Mouse (Mus musculus): ENCODE measurements around the gene Syvn1. TPM values are rescaled to one million over a fixed set of nuclear protein-coding genes. Genes with fewer than 3 reads are reported as not detected.
"Not testable (repeated sequence)": the region's sequence is repeated elsewhere in the genome, so short reads cannot be mapped to it uniquely, and the experiment has no call there.

Syvn1 gene
- polyA plus RNA-seq, 1 experiment from 2014 or later = 24.2 TPM

- no peak overlapping the region for H3K9ac ChIP-seq
- H3K4me3 ChIP-seq (replicated peaks) = no peak overlapping the region
- ATAC-seq = no peak
- H3K4me1 ChIP-seq (replicated peaks) = peaks cover 14% of the 10 kb centered on the region
- H3K9me3 ChIP-seq = no peaks in the 10 kb centered on the region
- no peak overlapping the region for H3K27ac ChIP-seq
- no peak overlapping the region for H3K4me2 ChIP-seq (replicated peaks)
- H3K27me3 ChIP-seq (replicated peaks) = no peaks in the 10 kb centered on the region; the same call in 1 of the 2 replicates
- WGBS = 53% methylated on average over 3 of the region's 3 CpGs
- no peaks in the 10 kb centered on the region for H3K36me3 ChIP-seq
Observed at GRCm38 (mm10) chr19:6020276-6020675, 26.1 kb upstream of the Syvn1 start.

DNA sequence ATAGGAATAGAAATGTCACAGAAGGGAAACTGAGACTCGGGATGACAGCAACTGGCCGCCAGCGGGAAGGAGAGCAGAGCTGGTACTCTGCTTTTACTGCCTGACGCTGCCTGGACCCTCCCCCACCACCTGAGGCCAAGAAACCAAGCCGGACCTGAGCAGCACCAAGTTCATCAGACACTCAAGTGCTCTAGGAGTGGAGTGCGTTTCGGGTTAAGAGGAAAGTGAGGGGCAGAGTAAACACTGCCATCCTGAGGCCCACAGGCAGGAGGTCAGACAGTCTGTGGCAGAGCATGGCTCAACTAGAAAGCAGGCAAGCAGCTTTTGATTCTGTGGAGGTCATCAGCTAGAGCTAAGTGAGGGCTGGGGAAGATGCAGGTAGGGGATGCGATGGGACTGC lies 23.3 kb upstream of the Syvn1 start:
- no peak overlapping the region for H3K4me2 ChIP-seq (replicated peaks)
- H3K4me1 ChIP-seq (replicated peaks) = 0 out of 2 replicates have a peak, but pooled peaks cover 7% of the 10 kb centered on the region
- H3K4me3 ChIP-seq (replicated peaks) = no peak overlapping the region
- H3K36me3 ChIP-seq = no peaks in the 10 kb centered on the region
- no peak overlapping the region for H3K9ac ChIP-seq
- WGBS = 51% methylated on average over 8 of the region's 8 CpGs
- no peak overlapping the region for H3K27ac ChIP-seq
- H3K9me3 ChIP-seq = no peaks in the 10 kb centered on the region
- no peaks in the 10 kb centered on the region; the same call in 1 of the 2 replicates for H3K27me3 ChIP-seq (replicated peaks)
- ATAC-seq = no peak

GRCm38 (mm10) chr19:6023930-6024329 lies 22.4 kb upstream of the Syvn1 start:
- 82% methylated on average over 7 of the region's 7 CpGs for WGBS
- H3K27ac ChIP-seq = no peak overlapping the region
- no peak overlapping the region for H3K4me2 ChIP-seq (replicated peaks)
- no peak overlapping the region for H3K4me3 ChIP-seq (replicated peaks)
- H3K27me3 ChIP-seq (replicated peaks) = no peaks in the 10 kb centered on the region; the same call in 1 of the 2 replicates
- H3K9me3 ChIP-seq = no peaks in the 10 kb centered on the region
- no peak for ATAC-seq
- H3K9ac ChIP-seq = no peak overlapping the region
- 0 out of 2 replicates have a peak, but pooled peaks cover 3% of the 10 kb centered on the region for H3K4me1 ChIP-seq (replicated peaks)
- no peaks in the 10 kb centered on the region for H3K36me3 ChIP-seq

DNA sequence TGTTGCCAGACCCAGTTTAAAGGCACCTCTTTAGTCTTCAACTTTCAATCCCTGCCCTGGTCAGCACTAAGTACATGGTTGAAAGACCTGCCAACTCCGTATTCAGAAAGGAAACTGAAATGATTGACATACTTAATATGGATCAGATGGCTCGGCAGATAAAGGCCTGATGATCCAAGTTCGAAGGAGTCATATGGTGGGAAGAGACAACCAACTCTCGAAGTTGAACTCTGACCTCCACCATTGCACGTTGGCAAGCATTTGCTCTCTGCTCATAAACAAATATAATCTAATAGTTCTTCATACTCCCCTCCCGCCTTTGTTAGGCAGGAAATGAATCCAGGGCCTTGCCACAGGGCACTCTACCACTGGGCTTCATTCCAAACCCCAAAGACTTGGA lies 17.4 kb upstream of the Syvn1 start:
- H3K4me2 ChIP-seq (replicated peaks) = no peak overlapping the region
- H3K9ac ChIP-seq = no peak overlapping the region
- H3K9me3 ChIP-seq = no peaks in the 10 kb centered on the region
- H3K4me3 ChIP-seq (replicated peaks) = no peak overlapping the region
- ATAC-seq = no peak
- no peaks in the 10 kb centered on the region for H3K27me3 ChIP-seq (replicated peaks)
- WGBS = 75% methylated on average over 6 of the region's 6 CpGs
- no peaks in the 10 kb centered on the region for H3K4me1 ChIP-seq (replicated peaks)
- H3K27ac ChIP-seq = no peak overlapping the region
- H3K36me3 ChIP-seq = no peaks in the 10 kb centered on the region

GRCm38 (mm10) chr19:6029426-6029825 lies 16.9 kb upstream of the Syvn1 start:
- no peak for ATAC-seq
- Histone ChIP-seq H3K36me3 (no peaks in the 10 kb centered on the region), H3K4me3 (replicated peaks) (no peak overlapping the region)

DNA sequence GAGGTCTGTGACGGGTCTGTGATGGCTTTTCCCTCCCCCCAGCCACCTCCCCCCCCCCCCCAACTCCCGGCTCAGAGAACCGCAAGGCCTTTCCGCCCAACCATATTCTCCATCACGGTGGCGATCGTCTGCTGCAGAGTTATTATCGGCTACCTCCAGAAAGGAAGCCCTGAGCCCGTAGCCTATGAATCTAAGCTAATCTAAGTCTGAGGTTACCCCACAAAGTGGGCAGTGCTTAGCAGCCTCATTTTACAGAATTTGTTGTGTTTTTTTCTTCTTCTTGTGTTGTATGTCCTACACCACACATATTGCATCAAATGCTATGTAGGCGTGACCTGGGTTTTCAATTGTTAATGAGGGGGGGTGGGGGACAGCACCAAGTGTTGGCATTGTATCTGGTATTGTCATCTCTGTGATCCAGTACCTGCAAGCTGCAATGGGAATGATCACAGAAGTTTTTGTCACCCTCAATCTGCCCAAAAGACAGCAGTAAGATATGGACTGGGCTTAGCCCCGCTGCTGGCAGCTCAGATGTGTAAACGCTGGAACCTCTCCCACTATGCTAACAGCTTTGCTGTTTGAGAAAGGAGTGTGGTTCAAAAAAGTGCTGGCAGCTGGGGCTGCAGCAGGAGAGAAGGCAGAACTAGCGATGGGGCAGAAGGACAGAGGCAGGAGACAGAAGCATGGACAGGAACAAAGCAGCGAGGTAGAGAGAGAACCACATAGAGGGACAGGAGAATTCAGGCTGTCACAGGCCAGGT lies 15.7 kb upstream of the Syvn1 start:
- Histone ChIP-seq H3K36me3 (no peaks in the 10 kb centered on the region), H3K27me3 (replicated peaks) (no peaks in the 10 kb centered on the region), H3K27ac (no peak overlapping the region), H3K4me1 (replicated peaks) (no peaks in the 10 kb centered on the region), H3K9ac (no peak overlapping the region), H3K9me3 (no peaks in the 10 kb centered on the region), H3K4me2 (replicated peaks) (no peak overlapping the region), H3K4me3 (replicated peaks) (no peak overlapping the region)
- no peak for ATAC-seq
- 68% methylated on average over 14 of the region's 14 CpGs for WGBS

More at GRCm38 (mm10) chr19:6029426-6029825, 16.9 kb upstream of the Syvn1 start:
- Histone ChIP-seq H3K4me2 (replicated peaks) (no peak overlapping the region), H3K27ac (no peak overlapping the region), H3K4me1 (replicated peaks) (no peaks in the 10 kb centered on the region), H3K9me3 (no peaks in the 10 kb centered on the region), H3K27me3 (replicated peaks) (no peaks in the 10 kb centered on the region), H3K9ac (no peak overlapping the region)
- 79% methylated on average over 9 of the region's 9 CpGs for WGBS

DNA sequence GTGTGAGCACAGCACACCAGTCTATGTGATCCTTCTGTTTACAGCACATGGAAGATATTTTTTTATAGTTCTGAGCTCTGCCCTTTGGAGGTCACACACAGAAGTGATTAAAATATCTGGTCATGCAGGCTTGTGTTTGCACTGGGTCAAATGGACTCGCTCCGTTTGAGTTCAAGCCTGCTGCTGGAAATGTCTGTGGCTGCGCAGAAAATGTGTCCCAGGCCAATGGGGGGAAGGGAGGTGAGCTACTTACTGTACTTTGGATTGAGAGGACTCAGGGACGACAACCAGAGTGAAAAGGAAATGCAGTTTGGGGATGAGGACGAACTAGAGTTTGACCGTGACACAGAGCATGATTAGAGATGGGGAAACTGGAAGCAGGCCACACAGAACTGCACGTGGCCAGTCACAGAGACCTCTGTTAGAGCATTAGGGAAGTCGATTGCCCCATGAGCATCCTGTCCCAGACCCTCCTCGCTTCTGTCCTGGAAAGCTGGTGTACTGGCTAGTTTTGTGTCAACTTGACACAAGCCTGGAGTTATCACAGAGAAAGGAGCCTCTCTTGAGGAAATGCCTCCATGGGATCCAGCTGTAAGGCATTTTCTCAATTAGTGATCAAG lies 10.3 kb upstream of the Syvn1 start:
- Histone ChIP-seq H3K9me3 (no peaks in the 10 kb centered on the region), H3K9ac (no peak overlapping the region), H3K36me3 (no peaks in the 10 kb centered on the region), H3K27ac (no peak overlapping the region), H3K4me1 (replicated peaks) (no peaks in the 10 kb centered on the region), H3K4me2 (replicated peaks) (no peak overlapping the region), H3K4me3 (replicated peaks) (no peak overlapping the region), H3K27me3 (replicated peaks) (no peaks in the 10 kb centered on the region)
- 0 out of 2 replicates have a peak, but pooled peaks have one; percentile 15 for ATAC-seq
- WGBS = 72% methylated on average over 9 of the region's 9 CpGs

DNA sequence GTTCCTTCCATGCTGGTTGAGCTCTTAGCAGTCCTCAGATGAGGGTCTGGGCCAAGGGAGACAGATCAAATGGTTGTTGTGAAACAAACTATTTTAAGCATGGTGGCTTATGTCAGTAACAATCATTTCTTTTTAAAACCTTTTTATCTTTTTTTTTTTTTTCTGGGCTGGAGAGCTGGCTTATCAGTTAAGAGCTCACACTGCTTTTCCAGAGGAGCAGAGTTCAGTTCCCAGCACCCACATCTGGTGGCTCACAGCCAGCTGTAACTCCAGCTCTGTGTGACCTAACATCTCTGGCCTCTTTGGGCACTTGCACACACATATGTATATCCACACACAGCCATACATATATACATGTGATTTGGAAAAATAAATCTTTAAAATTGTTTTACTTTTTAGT lies 8.7 kb upstream of the Syvn1 start:
- Histone ChIP-seq H3K27me3 (replicated peaks) (no peaks in the 10 kb centered on the region), H3K4me3 (replicated peaks) (no peak overlapping the region), H3K27ac (no peak overlapping the region), H3K4me2 (replicated peaks) (no peak overlapping the region), H3K36me3 (no peaks in the 10 kb centered on the region), H3K4me1 (replicated peaks) (no peaks in the 10 kb centered on the region), H3K9me3 (no peaks in the 10 kb centered on the region), H3K9ac (no peak overlapping the region)
- ATAC-seq = no peak

- Histone ChIP-seq H3K36me3 (no peaks in the 10 kb centered on the region), H3K27ac (no peak overlapping the region), H3K4me2 (replicated peaks) (no peak overlapping the region), H3K4me1 (replicated peaks) (no peaks in the 10 kb centered on the region), H3K9ac (no peak overlapping the region), H3K4me3 (replicated peaks) (no peak overlapping the region), H3K9me3 (no peaks in the 10 kb centered on the region), H3K27me3 (replicated peaks) (no peaks in the 10 kb centered on the region)
- no peak for ATAC-seq
- WGBS = 85% methylated on average over 7 of the region's 7 CpGs
Observed at GRCm38 (mm10) chr19:6038326-6038725, 8.1 kb upstream of the Syvn1 start.

DNA sequence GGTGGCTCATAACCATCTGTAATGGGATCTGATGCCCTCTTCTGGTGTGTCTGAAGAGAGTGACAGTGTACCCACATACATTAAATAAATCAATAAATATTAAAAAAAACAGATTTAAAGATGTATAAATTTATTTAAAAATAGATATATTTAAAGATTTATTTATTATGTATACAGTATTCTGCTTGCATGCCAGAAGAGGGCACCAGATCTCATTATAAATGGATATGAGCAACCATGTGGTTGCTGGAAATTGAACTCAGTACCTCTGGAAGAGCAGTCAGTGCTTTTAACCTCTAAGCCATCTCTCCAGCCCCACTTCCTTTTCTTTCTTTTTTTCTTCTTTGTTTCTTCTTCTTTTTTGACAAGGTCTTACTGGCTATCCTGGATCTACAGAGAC lies 6.4 kb upstream of the Syvn1 start:
- no peak overlapping the region for H3K9ac ChIP-seq
- no peak overlapping the region for H3K4me2 ChIP-seq (replicated peaks)
- no peak overlapping the region for H3K27ac ChIP-seq
- ATAC-seq = no peak
- H3K9me3 ChIP-seq = no peaks in the 10 kb centered on the region
- peaks cover under 1% of the 10 kb centered on the region; the same call in 1 of the 2 replicates for H3K4me1 ChIP-seq (replicated peaks)
- H3K36me3 ChIP-seq = no peaks in the 10 kb centered on the region
- H3K27me3 ChIP-seq (replicated peaks) = no peaks in the 10 kb centered on the region
- no peak overlapping the region for H3K4me3 ChIP-seq (replicated peaks)

GRCm38 (mm10) chr19:6042293-6042692 lies 4.1 kb upstream of the Syvn1 start:
- no peak for ATAC-seq

DNA sequence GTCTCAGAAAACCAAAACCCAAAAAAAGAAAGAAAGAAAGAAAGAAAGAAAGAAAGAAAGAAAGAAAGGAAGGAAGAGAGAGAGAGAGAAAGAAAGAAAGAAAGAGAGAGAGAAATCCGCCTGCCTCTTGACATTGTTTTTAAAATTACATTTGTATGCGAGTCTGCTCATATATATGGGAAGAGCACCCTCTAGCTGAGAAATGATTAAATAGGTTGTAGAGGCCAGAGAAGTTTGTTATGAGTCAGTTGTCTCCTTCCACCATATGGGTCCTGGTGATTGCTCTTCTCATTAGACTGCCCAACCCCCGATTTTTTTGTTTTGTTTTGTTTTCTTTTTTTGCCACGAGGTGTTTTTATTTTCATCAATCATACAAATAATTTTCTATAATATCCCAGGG lies 2.3 kb upstream of the Syvn1 start:
- not testable (repeated sequence) for H3K36me3 ChIP-seq; H3K4me3 ChIP-seq (replicated peaks); H3K4me2 ChIP-seq (replicated peaks); H3K27ac ChIP-seq; ATAC-seq; H3K9ac ChIP-seq; H3K27me3 ChIP-seq (replicated peaks); H3K9me3 ChIP-seq
- 47% methylated on average over 4 of the region's 4 CpGs for WGBS
- peaks cover 17% of the 10 kb centered on the region for H3K4me1 ChIP-seq (replicated peaks)

More at GRCm38 (mm10) chr19:6042293-6042692, 4.1 kb upstream of the Syvn1 start:
- no peak overlapping the region for H3K4me3 ChIP-seq (replicated peaks)
- H3K36me3 ChIP-seq = no peaks in the 10 kb centered on the region
- H3K4me1 ChIP-seq (replicated peaks) = peaks cover 4% of the 10 kb centered on the region; the same call in 1 of the 2 replicates
- no peaks in the 10 kb centered on the region for H3K27me3 ChIP-seq (replicated peaks)
- H3K4me2 ChIP-seq (replicated peaks) = no peak overlapping the region
- no peaks in the 10 kb centered on the region for H3K9me3 ChIP-seq
- WGBS = 89% methylated on average over 9 of the region's 9 CpGs
- H3K9ac ChIP-seq = no peak overlapping the region
- no peak overlapping the region for H3K27ac ChIP-seq
